In genomic region chr13:51115762-51116161, GRCm38 (mm10) we compare ENCODE assay signal across 14 mouse cellular contexts. TPM values are rescaled to one million over a fixed set of nuclear protein-coding genes. Genes with fewer than 3 reads are reported as not detected.
DNase-seq lines count a peak whose midpoint lies in the region; ATAC-seq lines count a peak whose summit lies in the region.
"Had no signal": no experiment of that assay in that cellular context is flagged by ENCODE, and none has a peak within 500 bp of the region (broad histone marks: within the 10 kb centered on the region; RNA-seq: fewer than 3 reads in every experiment).

No protein-coding gene starts in this region.

- H3K4me2 ChIP-seq in forebrain, embryonic 15.5 days (replicated peaks): no peak overlapping the region
- no peak overlapping the region for H3K4me2 ChIP-seq in midbrain, embryonic 15.5 days
- H3K4me2 ChIP-seq in midbrain, embryonic 11.5 days: no peak overlapping the region
- H3K4me2 ChIP-seq in neural tube, embryonic 15.5 days: no peak overlapping the region
- H3K4me2 ChIP-seq: liver, embryonic 15.5 days had no signal

- ATAC-seq in forebrain, embryonic 15.5 days (replicated peaks): peak; percentile 48; the same call in 1 of the 2 replicates
- peak; percentile 48; the same call in 1 of the 2 replicates for ATAC-seq in midbrain, embryonic 15.5 days (replicated peaks)
- ATAC-seq in midbrain, embryonic 11.5 days (ENCODE audit: low FRiP score): no peak
- peak; percentile 97 for ATAC-seq in granulocyte monocyte progenitor cell, adult 5-6 weeks (replicated peaks; ENCODE audit: poor library complexity, severe bottlenecking)
- ATAC-seq in neural tube, embryonic 15.5 days (ENCODE audit: low FRiP score): 0 out of 2 replicates have a peak, but pooled peaks have one; percentile 15

- H3K27ac ChIP-seq in forebrain, embryonic 15.5 days (replicated peaks): no peak overlapping the region
- H3K27ac ChIP-seq in forebrain, embryonic 10.5 days: no peak overlapping the region
- H3K27ac ChIP-seq in midbrain, embryonic 15.5 days: no peak overlapping the region
- H3K27ac ChIP-seq in midbrain, embryonic 11.5 days (ENCODE audit: low read depth, low read length): no peak overlapping the region
- H3K27ac ChIP-seq in neural tube, embryonic 15.5 days (replicated peaks): no peak overlapping the region
- H3K27ac ChIP-seq: liver, embryonic 15.5 days had no signal

- no peak overlapping the region for H3K4me3 ChIP-seq in forebrain, embryonic 15.5 days
- H3K4me3 ChIP-seq in forebrain, embryonic 10.5 days: no peak overlapping the region
- no peak overlapping the region for H3K4me3 ChIP-seq in midbrain, embryonic 15.5 days
- no peak overlapping the region for H3K4me3 ChIP-seq in midbrain, embryonic 11.5 days (ENCODE audit: low read depth, low read length)
- no peak overlapping the region for H3K4me3 ChIP-seq in neural tube, embryonic 15.5 days (replicated peaks)
- H3K4me3 ChIP-seq: erythroblast, embryonic 14.5 days; liver, embryonic 15.5 days; myocyte had no signal

- H3K9me3 ChIP-seq in forebrain, embryonic 15.5 days: no peaks in the 10 kb centered on the region
- peaks cover 41% of the 10 kb centered on the region for H3K9me3 ChIP-seq in forebrain, embryonic 10.5 days
- H3K9me3 ChIP-seq in midbrain, embryonic 15.5 days: no peaks in the 10 kb centered on the region
- peaks cover 10% of the 10 kb centered on the region; the same call in 1 of the 2 replicates for H3K9me3 ChIP-seq in midbrain, embryonic 11.5 days (ENCODE audit: control insufficient read depth, low read length)
- H3K9me3 ChIP-seq in neural tube, embryonic 15.5 days (replicated peaks): no peaks in the 10 kb centered on the region; the same call in 1 of the 2 replicates
- H3K9me3 ChIP-seq: liver, embryonic 15.5 days had no signal

- intact Hi-C loops in gastrocnemius, postnatal 36 days (cut with DNase I): no loop called here

- no peaks in the 10 kb centered on the region; the same call in 1 of the 2 replicates for H3K36me3 ChIP-seq in forebrain, embryonic 15.5 days
- peaks cover 42% of the 10 kb centered on the region for H3K36me3 ChIP-seq in forebrain, embryonic 10.5 days (replicated peaks)
- no peaks in the 10 kb centered on the region for H3K36me3 ChIP-seq in midbrain, embryonic 15.5 days (replicated peaks)
- H3K36me3 ChIP-seq in midbrain, embryonic 11.5 days (ENCODE audit: control insufficient read depth, insufficient read depth, low read length): peaks cover 3% of the 10 kb centered on the region; the same call in 1 of the 2 replicates
- H3K36me3 ChIP-seq in neural tube, embryonic 15.5 days: peaks cover 5% of the 10 kb centered on the region; the same call in 1 of the 2 replicates

- H3K27me3 ChIP-seq in forebrain, embryonic 15.5 days: no peaks in the 10 kb centered on the region
- no peaks in the 10 kb centered on the region for H3K27me3 ChIP-seq in forebrain, embryonic 10.5 days (ENCODE audit: poor library complexity, severe bottlenecking)
- H3K27me3 ChIP-seq in midbrain, embryonic 15.5 days (replicated peaks): no peaks in the 10 kb centered on the region
- H3K27me3 ChIP-seq in midbrain, embryonic 11.5 days (ENCODE audit: control insufficient read depth, insufficient read depth, low read length): no peaks in the 10 kb centered on the region
- H3K27me3 ChIP-seq in neural tube, embryonic 15.5 days (replicated peaks): no peaks in the 10 kb centered on the region
- H3K27me3 ChIP-seq: liver, embryonic 15.5 days had no signal

- H3K9ac ChIP-seq in forebrain, embryonic 15.5 days (replicated peaks): no peak overlapping the region
- H3K9ac ChIP-seq in midbrain, embryonic 15.5 days: no peak overlapping the region
- no peak overlapping the region for H3K9ac ChIP-seq in midbrain, embryonic 11.5 days (ENCODE audit: low read length)
- no peak overlapping the region for H3K9ac ChIP-seq in neural tube, embryonic 15.5 days (replicated peaks)
- H3K9ac ChIP-seq: liver, embryonic 15.5 days had no signal

- peaks cover 25% of the 10 kb centered on the region for H3K4me1 ChIP-seq in forebrain, embryonic 15.5 days
- H3K4me1 ChIP-seq in forebrain, embryonic 10.5 days: peaks cover 21% of the 10 kb centered on the region
- peaks cover 24% of the 10 kb centered on the region for H3K4me1 ChIP-seq in midbrain, embryonic 15.5 days
- peaks cover 14% of the 10 kb centered on the region for H3K4me1 ChIP-seq in midbrain, embryonic 11.5 days (ENCODE audit: control insufficient read depth, insufficient read depth, low read length)
- H3K4me1 ChIP-seq in neural tube, embryonic 15.5 days: peaks cover 31% of the 10 kb centered on the region

- no peak for DNase-seq in forebrain, embryonic 10.5 days (ENCODE audit: extremely low spot score, low spot score)
- no peak for DNase-seq in midbrain, embryonic 11.5 days (ENCODE audit: low spot score, missing footprints)
- no peak for DNase-seq in frontal cortex, postnatal 36 days (ENCODE audit: low spot score in 2 of 2)
- DNase-seq in gastrocnemius, postnatal 36 days: no peak
- DNase-seq: cerebellum, postnatal 36 days; kidney, adult 2 months had no signal

- 84% methylated on average over 3 of the region's 3 CpGs for WGBS in forebrain, embryonic 15.5 days
- WGBS in forebrain, embryonic 10.5 days: 96% methylated on average over 3 of the region's 3 CpGs
- 74% methylated on average over 3 of the region's 3 CpGs for WGBS in midbrain, embryonic 15.5 days
- WGBS in midbrain, embryonic 11.5 days: 84% methylated on average over 3 of the region's 3 CpGs
- 84% methylated on average over 3 of the region's 3 CpGs for WGBS in neural tube, embryonic 15.5 days

RNA-seq across cellular contexts. Expression of gene Spin1, which starts 15.1 kb away (rescaled TPM):
- 168 and 177 TPM in 2 replicates for polyA plus RNA-seq in forebrain, embryonic 15.5 days (2015; fragmentation: Nextera tagmentation; extraction: Ambion mirVana)
- polyA plus RNA-seq in forebrain, embryonic 10.5 days (2016; fragmentation: Nextera tagmentation; extraction: Ambion mirVana): 81.7 and 83.3 TPM in 2 replicates
- polyA plus RNA-seq in midbrain, embryonic 15.5 days (2015; fragmentation: Nextera tagmentation; extraction: Ambion mirVana): 169 and 176 TPM in 2 replicates
- polyA plus RNA-seq in midbrain, embryonic 11.5 days (2014; fragmentation: Nextera tagmentation; extraction: Ambion mirVana): 102 and 103 TPM in 2 replicates
- total RNA-seq in granulocyte monocyte progenitor cell, adult 5-6 weeks (2014; fragmentation: Nextera tagmentation): 47.2 and 47.7 TPM in 2 replicates
- 38.5 and 39.7 TPM in 2 replicates for total RNA-seq in granulocyte monocyte progenitor cell, adult 5-6 weeks (2017)
- polyA plus RNA-seq in neural tube, embryonic 15.5 days (2015; fragmentation: Nextera tagmentation; extraction: Ambion mirVana): 125 and 135 TPM in 2 replicates
- 10 to 100 TPM; 11.8 to 13.2 TPM for total RNA-seq in gastrocnemius, postnatal 36 days (2021)

RNA-seq across cellular contexts. Expression of gene Nxnl2, which starts 55.1 kb away (rescaled TPM):
- polyA plus RNA-seq in forebrain, embryonic 15.5 days (2015; fragmentation: Nextera tagmentation; extraction: Ambion mirVana): 0.97 and 1.4 TPM in 2 replicates
- 0.49 and 0.56 TPM in 2 replicates for polyA plus RNA-seq in forebrain, embryonic 10.5 days (2016; fragmentation: Nextera tagmentation; extraction: Ambion mirVana)
- polyA plus RNA-seq in midbrain, embryonic 15.5 days (2015; fragmentation: Nextera tagmentation; extraction: Ambion mirVana): 2.0 and 2.7 TPM in 2 replicates
- polyA plus RNA-seq in midbrain, embryonic 11.5 days (2014; fragmentation: Nextera tagmentation; extraction: Ambion mirVana): 0.29 and 0.51 TPM in 2 replicates
- not detected in 2 replicates for total RNA-seq in granulocyte monocyte progenitor cell, adult 5-6 weeks (2014; fragmentation: Nextera tagmentation)
- total RNA-seq in granulocyte monocyte progenitor cell, adult 5-6 weeks (2017): not detected in 2 replicates
- 3.4 and 4.8 TPM in 2 replicates for polyA plus RNA-seq in neural tube, embryonic 15.5 days (2015; fragmentation: Nextera tagmentation; extraction: Ambion mirVana)
- under 1 TPM; 0.17 to 0.31 TPM for total RNA-seq in gastrocnemius, postnatal 36 days (2021)
- total RNA-seq: gastrocnemius, adult 18-20 months had no signal
- polyA plus RNA-seq: erythroblast, embryonic 14.5 days; myocyte had no signal
